Mouse (Mus musculus): Measurements from ENCODE around the gene Mphosph9. TPM values are rescaled to one million over a fixed set of nuclear protein-coding genes. Genes with fewer than 3 reads are reported as not detected.

The Mphosph9 gene
- total and polyA plus RNA-seq, 2 experiments from 2014 or later = 7.8 to 23.6 TPM

GRCm38 (mm10) chr5:124353726-124354547 lies 26.2 kb upstream of the Mphosph9 start:
- H3K27ac ChIP-seq (ENCODE audit: low read depth, low read length) = peak overlapping the region; percentile 96
- no peaks in the 10 kb centered on the region for H3K9me3 ChIP-seq (ENCODE audit: low read length)
- H3K9ac ChIP-seq = peak overlapping the region; percentile 78
- H3K27me3 ChIP-seq (ENCODE audit: insufficient read depth, low read length) = no peaks in the 10 kb centered on the region
- peak; percentile 76 for DNase-seq
- 0 out of 2 replicates have a peak, but pooled peaks cover 7% of the 10 kb centered on the region for H3K36me3 ChIP-seq (ENCODE audit: insufficient read depth)
- H3K4me3 ChIP-seq (ENCODE audit: low read depth, low read length) = peak overlapping the region; percentile 83
- 2% methylated on average over 79 of the region's 132 CpGs for WGBS
- peaks cover 14% of the 10 kb centered on the region for H3K4me1 ChIP-seq (ENCODE audit: insufficient read depth)
- H3K4me2 ChIP-seq (ENCODE audit: low read depth) = peak overlapping the region; percentile 94
- peak; percentile 12; the same call in 1 of the 2 replicates for ATAC-seq
- peak; percentile 58 for TF ChIP-seq CTCF (IDR thresholded peaks at IDR 0.05; ENCODE audit: low read depth)

GRCm38 (mm10) chr5:124353011-124353725 lies 25.4 kb upstream of the Mphosph9 start:
- peak overlapping the region; percentile 96 for H3K27ac ChIP-seq (ENCODE audit: low read depth, low read length)
- DNase-seq = peak; percentile 47
- H3K4me1 ChIP-seq (ENCODE audit: insufficient read depth) = peaks cover 14% of the 10 kb centered on the region
- no peaks in the 10 kb centered on the region for H3K27me3 ChIP-seq (ENCODE audit: insufficient read depth, low read length)
- H3K4me3 ChIP-seq (ENCODE audit: low read depth, low read length) = peak overlapping the region; percentile 83
- 2% methylated on average over 32 of the region's 32 CpGs for WGBS
- ATAC-seq = no peak
- H3K4me2 ChIP-seq (ENCODE audit: low read depth) = peak overlapping the region; percentile 94
- H3K36me3 ChIP-seq (ENCODE audit: insufficient read depth) = peaks cover 15% of the 10 kb centered on the region
- peak overlapping the region; percentile 78 for H3K9ac ChIP-seq
- TF ChIP-seq CTCF (IDR thresholded peaks at IDR 0.05; ENCODE audit: low read depth) = no peak
- no peaks in the 10 kb centered on the region for H3K9me3 ChIP-seq (ENCODE audit: low read length)

- Histone ChIP-seq H3K4me1 (ENCODE audit: insufficient read depth) (peaks cover 14% of the 10 kb centered on the region), H3K9ac (peak overlapping the region; percentile 78), H3K27ac (ENCODE audit: low read depth, low read length) (peak overlapping the region; percentile 96), H3K4me2 (ENCODE audit: low read depth) (peak overlapping the region; percentile 94), H3K27me3 (ENCODE audit: insufficient read depth, low read length) (no peaks in the 10 kb centered on the region), H3K9me3 (ENCODE audit: low read length) (no peaks in the 10 kb centered on the region), H3K36me3 (ENCODE audit: insufficient read depth) (peaks cover 18% of the 10 kb centered on the region), H3K4me3 (ENCODE audit: low read depth, low read length) (peak overlapping the region; percentile 83)
- ATAC-seq = peak; percentile 82
- peak; percentile 28; the same call in 1 of the 2 replicates for TF ChIP-seq CTCF (IDR thresholded peaks at IDR 0.05; ENCODE audit: low read depth)
- under 1% methylated on average over 26 of the region's 30 CpGs for WGBS
- DNase-seq = peak; percentile 89
Measured at GRCm38 (mm10) chr5:124352141-124352920, 24.6 kb upstream of the Mphosph9 start.

- 19% methylated on average over 3 of the region's 3 CpGs for WGBS
- no peak for ATAC-seq
Measured at GRCm38 (mm10) chr5:124351604-124352003, 23.8 kb upstream of the Mphosph9 start.

GRCm38 (mm10) chr5:124351111-124351560 lies 23.4 kb upstream of the Mphosph9 start:
- Histone ChIP-seq H3K27ac (ENCODE audit: low read depth, low read length) (peak overlapping the region; percentile 96), H3K9me3 (ENCODE audit: low read length) (no peaks in the 10 kb centered on the region), H3K27me3 (ENCODE audit: insufficient read depth, low read length) (no peaks in the 10 kb centered on the region), H3K36me3 (ENCODE audit: insufficient read depth) (peaks cover 27% of the 10 kb centered on the region), H3K4me2 (ENCODE audit: low read depth) (peak overlapping the region; percentile 94), H3K4me1 (ENCODE audit: insufficient read depth) (peaks cover 14% of the 10 kb centered on the region), H3K9ac (peak overlapping the region; percentile 78), H3K4me3 (ENCODE audit: low read depth, low read length) (peak overlapping the region; percentile 83)
- 9% methylated on average over 7 of the region's 7 CpGs for WGBS
- TF ChIP-seq CTCF (IDR thresholded peaks at IDR 0.05; ENCODE audit: low read depth) = 0 out of 2 replicates have a peak, but pooled peaks have one; percentile 11
- peak; percentile 66 for ATAC-seq
- DNase-seq = peak; percentile 81

More at GRCm38 (mm10) chr5:124351604-124352003, 23.8 kb upstream of the Mphosph9 start:
- no peak for DNase-seq
- H3K9ac ChIP-seq = peak overlapping the region; percentile 78
- peaks cover 14% of the 10 kb centered on the region for H3K4me1 ChIP-seq (ENCODE audit: insufficient read depth)
- H3K27me3 ChIP-seq (ENCODE audit: insufficient read depth, low read length) = no peaks in the 10 kb centered on the region
- peak overlapping the region; percentile 94 for H3K4me2 ChIP-seq (ENCODE audit: low read depth)
- H3K4me3 ChIP-seq (ENCODE audit: low read depth, low read length) = peak overlapping the region; percentile 83
- H3K36me3 ChIP-seq (ENCODE audit: insufficient read depth) = peaks cover 22% of the 10 kb centered on the region
- peak overlapping the region; percentile 96 for H3K27ac ChIP-seq (ENCODE audit: low read depth, low read length)
- no peak for TF ChIP-seq CTCF (IDR thresholded peaks at IDR 0.05; ENCODE audit: low read depth)
- no peaks in the 10 kb centered on the region for H3K9me3 ChIP-seq (ENCODE audit: low read length)

GRCm38 (mm10) chr5:124350350-124350749 lies 22.6 kb upstream of the Mphosph9 start:
- 53% methylated on average over 2 of the region's 2 CpGs for WGBS
- Histone ChIP-seq H3K27me3 (ENCODE audit: insufficient read depth, low read length) (no peaks in the 10 kb centered on the region), H3K4me3 (ENCODE audit: low read depth, low read length) (no peak overlapping the region), H3K36me3 (ENCODE audit: insufficient read depth) (peaks cover 29% of the 10 kb centered on the region), H3K9ac (no peak overlapping the region), H3K27ac (ENCODE audit: low read depth, low read length) (peak overlapping the region; percentile 96), H3K4me1 (ENCODE audit: insufficient read depth) (peaks cover 14% of the 10 kb centered on the region), H3K9me3 (ENCODE audit: low read length) (no peaks in the 10 kb centered on the region), H3K4me2 (ENCODE audit: low read depth) (peak overlapping the region; percentile 94)
- no peak for TF ChIP-seq CTCF (IDR thresholded peaks at IDR 0.05; ENCODE audit: low read depth)
- ATAC-seq (no peak), DNase-seq (no peak)
